Mouse (Mus musculus) spleen, adult 2 months (tissue): ENCODE measurements at regions not wholly inside any gene's neighbourhood (a gene's known extent, or its start where the extent isn't known, plus 50 kb on each side); places are given as distances from the start of the nearest gene placed in this dataset.

Experiments used
- CTCF ChIP-seq: fragments of 200-500 bp; IDR thresholded peaks from 2 replicates; pipeline ENCODE4 v1.5.1; 2011; ENCODE audit warnings: mild to moderate bottlenecking, inconsistent platforms; ENCODE audit not compliant: insufficient read depth, insufficient read length, insufficient replicate concordance; ENCODE audit errors: extremely low read depth
- POLR2A ChIP-seq: fragments of 200-500 bp; IDR thresholded peaks from 2 replicates; pipeline ENCODE4 v1.6.1; 2011; ENCODE audit warnings: low read depth, low read length, inconsistent platforms

DNA sequence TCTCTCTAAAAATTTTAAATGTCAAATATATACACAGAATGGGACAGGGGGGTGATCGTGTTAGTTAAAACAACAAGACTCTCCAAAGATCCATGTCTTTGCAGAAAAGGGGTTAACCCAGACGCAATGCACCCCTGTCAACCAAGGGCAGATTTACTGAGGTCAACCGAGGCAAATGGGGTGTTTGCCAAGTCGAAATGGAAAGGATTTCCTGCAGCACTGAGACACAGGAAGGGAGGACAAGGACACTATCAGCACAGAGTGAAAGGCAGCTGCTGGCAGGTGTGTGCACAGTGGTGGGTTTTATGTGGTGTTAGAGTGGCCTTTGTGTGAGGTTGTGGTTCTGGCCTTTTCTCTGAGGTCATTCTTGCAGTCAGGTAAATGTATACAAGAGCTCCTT lies 226.7 kb downstream of the Ankrd16 start:
- TF ChIP-seq CTCF (no peak), POLR2A (no peak)
